Mouse (Mus musculus): ENCODE results near the gene Pycard.
"Not testable (repeated sequence)": the region's sequence is repeated elsewhere in the genome, so short reads cannot be mapped to it uniquely, and the experiment has no call there.

DNA sequence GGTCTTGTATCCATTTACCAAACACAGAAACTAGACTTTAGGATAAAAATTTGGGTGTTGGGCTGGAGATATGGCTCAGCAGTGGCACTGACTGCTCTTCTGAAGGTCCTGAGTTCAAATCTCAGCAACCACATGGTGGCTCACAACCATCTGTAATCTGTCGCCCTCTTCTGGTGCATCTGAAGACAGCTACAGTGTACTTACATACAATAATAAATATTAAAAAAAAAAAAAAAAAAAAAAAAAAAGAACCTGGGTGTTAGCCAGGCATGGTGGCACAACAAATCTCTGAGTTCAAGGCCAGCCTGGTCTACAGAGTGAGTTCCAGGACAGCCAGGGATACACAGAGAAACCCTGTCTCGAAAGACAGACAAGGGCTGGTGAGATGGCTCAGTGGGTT lies 51.6 kb downstream of the Pycard start:
- not testable (repeated sequence) for TF ChIP-seq CTCF (IDR thresholded peaks at IDR 0.05; ENCODE audit: borderline replicate concordance, insufficient read depth, low read length); POLR2A (IDR thresholded peaks at IDR 0.05; ENCODE audit: low read depth, low read length)
